Mouse (Mus musculus): ENCODE data around the gene Itpr1. TPM values are rescaled to one million over a fixed set of nuclear protein-coding genes. Genes with fewer than 3 reads are reported as not detected.

Gene Itpr1
- total and polyA plus RNA-seq, 3 experiments = 9.3 to 25.7 (median 19.0) TPM

DNA sequence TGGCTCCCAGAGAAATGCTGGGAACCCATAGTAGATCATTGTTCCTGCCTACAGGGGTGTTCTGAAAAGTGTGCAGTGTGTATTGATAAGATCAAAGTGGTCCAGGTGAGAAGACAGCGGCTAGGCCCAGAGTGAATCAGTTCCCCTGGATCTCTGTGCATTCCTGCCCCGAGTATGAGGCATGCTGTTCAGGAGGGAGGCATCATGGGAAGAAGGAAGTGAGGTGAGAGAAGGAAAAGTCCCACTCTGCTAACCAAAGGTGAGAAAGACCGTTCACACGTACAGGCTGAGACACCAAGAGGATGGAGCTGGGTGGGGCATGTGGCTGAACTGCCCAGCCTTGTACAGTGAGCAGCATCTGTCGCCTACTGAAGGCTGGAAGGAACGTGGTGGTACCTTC, 327.5 kb downstream of the Itpr1 start:
- H3K4me1 ChIP-seq (ENCODE audit: insufficient read depth, low read depth, low read length) = peaks cover 25% of the 10 kb centered on the region
- no peaks in the 10 kb centered on the region for H3K9me3 ChIP-seq (replicated peaks)
- peaks cover 34% of the 10 kb centered on the region for H3K36me3 ChIP-seq (replicated peaks)
- DNase-seq (ENCODE audit: low spot score) (no peak), ATAC-seq (ENCODE audit: extremely low read depth, insufficient number of reproducible peaks, low FRiP score, poor library complexity, severe bottlenecking) (no peak)
- no peak for TF ChIP-seq GATA1 (IDR thresholded peaks at IDR 0.05; ENCODE audit: borderline replicate concordance, low read length)
- no peak for TF ChIP-seq POLR2AphosphoS5 (IDR thresholded peaks at IDR 0.05; ENCODE audit: insufficient replicate concordance, low read depth, low read length)
- no peak for TF ChIP-seq GATA2 (IDR thresholded peaks at IDR 0.05; ENCODE audit: borderline replicate concordance, low read depth, low read length)
- no peak for TF ChIP-seq TAL1 (conservative IDR thresholded peaks at IDR 0.05; ENCODE audit: low read depth, low read length)
- TF ChIP-seq CTCF (IDR thresholded peaks at IDR 0.05; ENCODE audit: low read depth, low read length) = no peak
- no peak overlapping the region for H3K4me3 ChIP-seq (ENCODE audit: low read depth, low read length)
- H3K27me3 ChIP-seq (ENCODE audit: insufficient read depth, low read length) = no peaks in the 10 kb centered on the region

DNA sequence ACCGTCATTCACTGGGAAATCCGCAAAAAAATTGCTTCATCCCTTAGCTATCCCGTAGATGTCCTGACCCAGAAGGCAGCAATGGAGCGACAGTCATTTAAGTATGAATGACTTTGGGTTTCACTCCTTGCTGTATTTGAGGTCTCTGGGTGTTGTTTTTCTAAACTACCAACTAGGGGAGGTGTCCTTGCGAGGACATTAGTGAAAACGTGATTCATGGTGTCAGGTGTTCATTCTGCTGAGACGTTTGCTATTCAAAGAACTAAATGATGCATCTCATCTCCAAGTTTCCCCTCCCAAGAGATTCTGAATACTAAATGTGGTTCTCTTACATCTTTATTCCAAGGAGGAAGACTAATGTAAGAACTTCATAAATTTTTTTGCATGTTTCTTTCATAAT, 332.0 kb downstream of the Itpr1 start:
- Histone ChIP-seq H3K4me3 (ENCODE audit: low read depth, low read length) (no peak overlapping the region), H3K4me1 (ENCODE audit: insufficient read depth, low read depth, low read length) (peaks cover 5% of the 10 kb centered on the region; the same call in 1 of the 2 replicates), H3K27me3 (ENCODE audit: insufficient read depth, low read length) (no peaks in the 10 kb centered on the region), H3K9me3 (replicated peaks) (no peaks in the 10 kb centered on the region), H3K36me3 (replicated peaks) (peaks cover 36% of the 10 kb centered on the region)
- DNase-seq (ENCODE audit: low spot score) (no peak), ATAC-seq (ENCODE audit: extremely low read depth, insufficient number of reproducible peaks, low FRiP score, poor library complexity, severe bottlenecking) (no peak)
- TF ChIP-seq POLR2AphosphoS5 (IDR thresholded peaks at IDR 0.05; ENCODE audit: insufficient replicate concordance, low read depth, low read length) (no peak), TAL1 (conservative IDR thresholded peaks at IDR 0.05; ENCODE audit: low read depth, low read length) (no peak), GATA2 (IDR thresholded peaks at IDR 0.05; ENCODE audit: borderline replicate concordance, low read depth, low read length) (no peak), GATA1 (IDR thresholded peaks at IDR 0.05; ENCODE audit: borderline replicate concordance, low read length) (no peak), CTCF (IDR thresholded peaks at IDR 0.05; ENCODE audit: low read depth, low read length) (no peak)

DNA sequence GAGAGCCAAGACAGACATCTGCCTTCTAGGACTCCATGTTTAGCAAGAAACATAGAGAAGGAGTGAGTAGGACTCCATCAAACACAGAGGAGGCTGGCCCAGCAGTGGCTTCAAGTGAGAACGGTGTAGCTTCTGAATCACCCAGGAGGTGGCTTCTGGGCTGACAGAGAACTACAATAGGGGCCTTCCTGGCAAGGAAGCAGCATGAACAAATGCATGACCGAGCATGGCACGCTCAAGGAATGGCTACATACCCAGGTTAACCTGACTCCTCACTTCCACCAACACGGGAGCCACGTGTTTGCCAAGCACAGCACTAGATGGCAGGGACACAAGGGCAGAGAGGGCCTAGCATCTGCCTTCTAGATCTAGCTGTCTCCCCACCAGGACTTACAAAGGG, 332.6 kb downstream of the Itpr1 start:
- H3K4me1 ChIP-seq (ENCODE audit: insufficient read depth, low read depth, low read length) = peaks cover 3% of the 10 kb centered on the region; the same call in 1 of the 2 replicates
- H3K9me3 ChIP-seq (replicated peaks) = no peaks in the 10 kb centered on the region
- H3K27me3 ChIP-seq (ENCODE audit: insufficient read depth, low read length) = no peaks in the 10 kb centered on the region
- no peak for TF ChIP-seq TAL1 (conservative IDR thresholded peaks at IDR 0.05; ENCODE audit: low read depth, low read length)
- no peak for TF ChIP-seq CTCF (IDR thresholded peaks at IDR 0.05; ENCODE audit: low read depth, low read length)
- no peak for TF ChIP-seq GATA1 (IDR thresholded peaks at IDR 0.05; ENCODE audit: borderline replicate concordance, low read length)
- no peak for TF ChIP-seq POLR2AphosphoS5 (IDR thresholded peaks at IDR 0.05; ENCODE audit: insufficient replicate concordance, low read depth, low read length)
- TF ChIP-seq GATA2 (IDR thresholded peaks at IDR 0.05; ENCODE audit: borderline replicate concordance, low read depth, low read length) = no peak
- H3K4me3 ChIP-seq (ENCODE audit: low read depth, low read length) = no peak overlapping the region
- no peak for DNase-seq (ENCODE audit: low spot score)
- peaks cover 34% of the 10 kb centered on the region for H3K36me3 ChIP-seq (replicated peaks)
- ATAC-seq (ENCODE audit: extremely low read depth, insufficient number of reproducible peaks, low FRiP score, poor library complexity, severe bottlenecking) = no peak

DNA sequence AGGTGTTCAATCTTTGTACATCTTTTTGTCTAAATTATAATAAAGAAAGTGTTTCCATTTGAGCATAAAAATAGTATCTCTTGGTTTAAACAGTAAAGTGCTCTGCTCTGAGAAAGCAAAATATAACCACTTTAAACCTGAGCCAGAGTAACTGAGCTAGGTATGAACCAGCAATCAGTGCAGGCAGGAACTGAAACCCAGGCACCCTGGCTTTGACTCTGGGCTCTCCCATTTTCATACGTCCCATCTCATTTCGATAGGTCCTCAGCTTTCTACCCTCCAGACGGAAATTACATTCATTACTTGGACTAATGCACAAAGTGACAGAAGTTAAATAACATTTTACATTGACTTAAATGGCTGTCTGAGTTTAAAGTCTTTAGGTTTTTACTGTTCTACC, 335.5 kb downstream of the Itpr1 start:
- H3K36me3 ChIP-seq (replicated peaks) = peaks cover 19% of the 10 kb centered on the region
- no peaks in the 10 kb centered on the region for H3K27me3 ChIP-seq (ENCODE audit: insufficient read depth, low read length)
- H3K4me3 ChIP-seq (ENCODE audit: low read depth, low read length) = no peak overlapping the region
- TF ChIP-seq GATA2 (IDR thresholded peaks at IDR 0.05; ENCODE audit: borderline replicate concordance, low read depth, low read length) = no peak
- TF ChIP-seq POLR2AphosphoS5 (IDR thresholded peaks at IDR 0.05; ENCODE audit: insufficient replicate concordance, low read depth, low read length) = no peak
- TF ChIP-seq GATA1 (IDR thresholded peaks at IDR 0.05; ENCODE audit: borderline replicate concordance, low read length) = no peak
- no peak for TF ChIP-seq TAL1 (conservative IDR thresholded peaks at IDR 0.05; ENCODE audit: low read depth, low read length)
- no peak for TF ChIP-seq CTCF (IDR thresholded peaks at IDR 0.05; ENCODE audit: low read depth, low read length)
- H3K4me1 ChIP-seq (ENCODE audit: insufficient read depth, low read depth, low read length) = no peaks in the 10 kb centered on the region
- no peak for ATAC-seq (ENCODE audit: extremely low read depth, insufficient number of reproducible peaks, low FRiP score, poor library complexity, severe bottlenecking)
- no peaks in the 10 kb centered on the region for H3K9me3 ChIP-seq (replicated peaks)
- no peak for DNase-seq (ENCODE audit: low spot score)

DNA sequence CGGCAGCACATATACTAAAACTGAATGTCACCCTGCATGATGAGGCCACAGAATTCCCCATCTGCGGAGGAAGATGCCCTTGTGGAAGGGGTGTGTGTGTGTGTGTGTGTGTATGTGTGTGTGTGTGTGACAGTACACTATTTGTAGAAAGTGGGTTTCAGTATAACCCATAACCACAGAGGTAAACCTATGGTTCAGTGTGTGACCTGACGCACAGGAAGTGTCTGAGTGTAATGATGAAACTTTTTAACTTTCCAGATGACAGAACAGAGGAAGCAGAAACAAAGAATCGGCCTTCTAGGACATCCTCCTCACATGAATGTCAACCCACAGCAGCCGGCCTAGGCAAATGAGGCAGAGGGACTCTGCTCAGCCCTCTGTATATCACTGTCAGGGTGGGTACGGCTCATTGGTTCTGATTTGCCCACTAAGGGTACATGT, 336.6 kb downstream of the Itpr1 start:
- no peak for TF ChIP-seq GATA2 (IDR thresholded peaks at IDR 0.05; ENCODE audit: borderline replicate concordance, low read depth, low read length)
- no peak for TF ChIP-seq GATA1 (IDR thresholded peaks at IDR 0.05; ENCODE audit: borderline replicate concordance, low read length)
- TF ChIP-seq POLR2AphosphoS5 (IDR thresholded peaks at IDR 0.05; ENCODE audit: insufficient replicate concordance, low read depth, low read length) = no peak
- TF ChIP-seq CTCF (IDR thresholded peaks at IDR 0.05; ENCODE audit: low read depth, low read length) = no peak
- no peak for TF ChIP-seq TAL1 (conservative IDR thresholded peaks at IDR 0.05; ENCODE audit: low read depth, low read length)
- ATAC-seq (ENCODE audit: extremely low read depth, insufficient number of reproducible peaks, low FRiP score, poor library complexity, severe bottlenecking) (no peak), DNase-seq (ENCODE audit: low spot score) (no peak)
- no peaks in the 10 kb centered on the region for H3K4me1 ChIP-seq (ENCODE audit: insufficient read depth, low read depth, low read length)
- no peak overlapping the region for H3K4me3 ChIP-seq (ENCODE audit: low read depth, low read length)
- H3K36me3 ChIP-seq (replicated peaks) = peaks cover 15% of the 10 kb centered on the region
- no peaks in the 10 kb centered on the region for H3K27me3 ChIP-seq (ENCODE audit: insufficient read depth, low read length)
- H3K9me3 ChIP-seq (replicated peaks) = no peaks in the 10 kb centered on the region

DNA sequence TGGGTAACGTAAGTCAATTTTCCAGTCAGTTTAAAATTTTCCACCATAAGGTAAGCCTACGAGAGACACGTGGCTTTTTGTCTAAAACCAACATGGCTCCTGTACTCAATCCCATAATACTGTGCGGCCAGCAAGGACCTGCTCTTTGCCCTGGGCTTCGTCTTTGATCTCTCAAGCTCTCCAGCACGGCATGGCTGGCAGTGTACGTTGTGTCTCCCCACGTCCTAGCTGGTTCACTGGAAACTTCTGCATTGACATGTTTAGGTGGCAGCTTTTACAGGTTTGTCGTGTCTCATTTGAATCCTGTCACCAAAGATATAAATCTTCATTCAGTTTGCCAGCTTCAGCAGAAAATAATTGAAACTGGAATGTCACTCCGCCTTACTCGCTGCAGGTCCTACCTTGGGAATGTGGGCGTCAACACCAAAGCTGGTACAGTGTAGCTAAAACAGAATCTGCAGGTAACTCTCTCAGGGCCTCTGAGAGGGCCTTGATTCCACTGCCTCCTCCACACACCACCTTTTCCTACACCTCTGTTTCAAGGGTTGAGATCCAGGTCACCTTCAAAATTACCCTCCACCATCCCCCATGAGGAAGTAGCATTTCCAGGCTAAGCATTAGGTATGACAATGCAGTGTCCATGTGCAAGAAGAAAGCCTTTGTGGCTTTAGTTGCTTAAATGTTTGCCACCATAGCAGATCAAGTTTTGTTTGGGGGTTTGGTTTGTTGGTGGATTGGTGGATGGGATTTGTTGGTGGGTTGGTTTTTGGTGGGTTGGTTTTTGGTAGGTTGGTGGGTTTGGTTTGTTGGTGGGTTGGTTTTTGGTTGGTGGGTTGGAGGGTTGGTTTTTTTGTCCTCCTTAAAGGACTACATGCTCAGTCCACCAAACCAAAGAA, 339.1 kb downstream of the Itpr1 start:
- no peak overlapping the region for H3K4me3 ChIP-seq (ENCODE audit: low read depth, low read length)
- no peak for ATAC-seq (ENCODE audit: extremely low read depth, insufficient number of reproducible peaks, low FRiP score, poor library complexity, severe bottlenecking)
- TF ChIP-seq POLR2AphosphoS5 (IDR thresholded peaks at IDR 0.05; ENCODE audit: insufficient replicate concordance, low read depth, low read length) = no peak
- no peak for TF ChIP-seq CTCF (IDR thresholded peaks at IDR 0.05; ENCODE audit: low read depth, low read length)
- TF ChIP-seq GATA1 (IDR thresholded peaks at IDR 0.05; ENCODE audit: borderline replicate concordance, low read length) = no peak
- no peak for TF ChIP-seq TAL1 (conservative IDR thresholded peaks at IDR 0.05; ENCODE audit: low read depth, low read length)
- TF ChIP-seq GATA2 (IDR thresholded peaks at IDR 0.05; ENCODE audit: borderline replicate concordance, low read depth, low read length) = no peak
- DNase-seq (ENCODE audit: low spot score) = no peak
- H3K9me3 ChIP-seq (replicated peaks) = no peaks in the 10 kb centered on the region
- H3K36me3 ChIP-seq (replicated peaks) = peaks cover 11% of the 10 kb centered on the region
- H3K27me3 ChIP-seq (ENCODE audit: insufficient read depth, low read length) = no peaks in the 10 kb centered on the region; the same call in 1 of the 2 replicates
- H3K4me1 ChIP-seq (ENCODE audit: insufficient read depth, low read depth, low read length) = no peaks in the 10 kb centered on the region
